Mouse (Mus musculus) induced T-regulatory cell, adult 2 months (primary cell): ENCODE data around the gene Gm13889.

Source experiments
- DNase-seq: peaks from one replicate; pipeline ENCODE4 v3.0.0-alpha.2; 2012; ENCODE audit warnings: low read depth

Gene Gm13889

DNA sequence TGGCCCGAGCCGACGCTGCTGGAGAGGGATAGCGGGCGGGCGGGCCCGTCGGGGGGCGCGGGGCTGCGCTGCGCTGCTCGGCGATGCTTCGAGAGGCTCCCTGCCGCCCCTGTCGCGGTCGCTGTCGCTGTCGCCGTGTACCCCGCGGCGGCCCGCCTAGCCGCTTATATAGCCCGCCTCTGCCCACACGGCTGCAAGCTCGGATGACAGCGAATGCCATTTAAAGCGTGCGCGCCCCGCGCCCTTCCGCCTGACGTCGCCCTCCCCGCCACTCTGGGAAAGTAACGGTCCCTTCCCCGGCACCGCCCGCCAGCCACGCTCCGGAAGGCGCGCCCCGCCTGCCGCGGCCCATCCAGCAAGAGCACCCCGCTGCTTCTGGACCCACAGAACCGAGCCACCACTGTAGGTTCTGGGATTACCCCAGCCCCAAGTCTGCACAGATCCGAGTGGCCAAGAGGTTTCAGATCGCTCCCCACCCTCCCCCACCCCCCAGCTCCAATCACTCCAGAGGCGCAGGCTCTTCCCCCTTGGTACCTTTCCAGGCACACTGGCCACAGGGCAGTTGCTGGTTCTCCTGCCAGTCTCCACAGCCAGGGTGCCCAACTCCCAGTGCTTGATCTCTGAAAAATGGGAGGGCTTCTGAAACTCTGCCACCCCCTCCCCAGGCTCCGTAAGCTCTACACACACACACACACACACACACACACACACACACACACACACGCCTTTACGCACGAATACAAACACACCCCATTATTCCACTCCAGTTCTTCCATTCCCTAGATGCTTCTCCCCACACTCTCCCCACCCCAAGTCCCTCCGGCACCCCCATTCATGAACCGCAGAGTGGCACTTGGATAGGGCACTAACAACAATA is at the start of gene Gm13889:
Gm13889 (minus strand) TSS at position 294 of the 877 bp plus-strand sequence.
- DNase-seq: peak; percentile 32

DNA sequence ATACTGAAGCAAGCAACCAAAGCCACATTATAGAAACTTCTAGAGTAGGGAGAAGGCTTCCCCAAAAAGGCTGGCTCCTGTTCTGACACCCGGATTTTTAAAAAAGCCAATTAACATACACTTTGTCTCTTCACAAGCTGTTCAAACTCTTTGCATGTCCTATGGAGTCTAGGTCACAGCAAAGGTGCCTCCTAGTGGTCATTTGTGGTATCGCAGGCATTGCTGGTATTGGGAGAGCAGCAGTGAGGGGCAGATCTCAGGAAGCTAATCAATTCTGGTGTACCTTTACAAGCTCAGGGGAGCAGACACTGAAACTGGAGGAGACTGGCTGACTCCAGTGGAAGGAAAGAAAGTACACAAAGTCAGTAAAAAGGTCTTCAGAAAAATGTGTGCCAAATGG is 45.3 kb upstream of the Gm13889 start:
- peak; percentile 87 for DNase-seq

GRCm38 (mm10) chr2:94001918-94002317 is 44.9 kb upstream of the Gm13889 start:
- no peak for DNase-seq

- no peak for DNase-seq
These were observed 44.4 kb upstream of the Gm13889 start for GRCm38 (mm10) chr2:94001411-94001810.

GRCm38 (mm10) chr2:93996254-93996653 is 39.3 kb upstream of the Gm13889 start, which contains the start of gene Gm27027:
Gm27027 (minus strand) TSS chr2:93996354.
- DNase-seq: no peak

- no peak for DNase-seq
These were observed 35.8 kb upstream of the Gm13889 start for GRCm38 (mm10) chr2:93992810-93993209.

- DNase-seq: no peak
These were observed 35.3 kb upstream of the Gm13889 start for GRCm38 (mm10) chr2:93992259-93992658.

DNA sequence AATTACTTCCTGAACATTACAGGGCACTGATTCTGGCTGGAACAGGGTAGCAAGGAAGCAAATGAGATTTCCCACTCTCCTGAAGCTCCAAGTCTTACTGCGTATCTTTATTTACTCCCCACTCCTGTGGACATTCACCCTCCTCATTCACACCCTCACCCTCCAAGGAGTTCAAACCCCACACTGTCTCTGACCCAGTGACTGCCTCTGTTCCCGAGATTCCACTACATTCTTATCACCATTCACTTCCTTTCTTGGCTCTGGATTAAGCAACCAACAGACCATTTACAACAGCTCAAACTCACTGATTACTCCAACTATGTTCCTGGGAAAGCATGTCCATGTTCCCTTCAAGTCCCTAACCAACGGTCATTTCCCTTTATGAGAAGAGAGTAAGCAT is 34.3 kb upstream of the Gm13889 start:
- DNase-seq: no peak

GRCm38 (mm10) chr2:93988440-93988839 is 31.4 kb upstream of the Gm13889 start:
- DNase-seq: no peak

- no peak for DNase-seq
These were observed 25.6 kb upstream of the Gm13889 start for GRCm38 (mm10) chr2:93982457-93983235.

- no peak for DNase-seq
These were observed 22.5 kb upstream of the Gm13889 start for GRCm38 (mm10) chr2:93979249-93980120.

- DNase-seq: peak; percentile 69
These were observed 19.6 kb upstream of the Gm13889 start for GRCm38 (mm10) chr2:93976436-93977252.

- no peak for DNase-seq
These were observed 18.8 kb upstream of the Gm13889 start for GRCm38 (mm10) chr2:93975526-93976435.

- DNase-seq: no peak
These were observed 18.0 kb upstream of the Gm13889 start for GRCm38 (mm10) chr2:93975041-93975440.

- no peak for DNase-seq
These were observed 14.6 kb upstream of the Gm13889 start for GRCm38 (mm10) chr2:93971647-93972046.

- no peak for DNase-seq
These were observed 7.6 kb upstream of the Gm13889 start for GRCm38 (mm10) chr2:93964494-93965160.

DNA sequence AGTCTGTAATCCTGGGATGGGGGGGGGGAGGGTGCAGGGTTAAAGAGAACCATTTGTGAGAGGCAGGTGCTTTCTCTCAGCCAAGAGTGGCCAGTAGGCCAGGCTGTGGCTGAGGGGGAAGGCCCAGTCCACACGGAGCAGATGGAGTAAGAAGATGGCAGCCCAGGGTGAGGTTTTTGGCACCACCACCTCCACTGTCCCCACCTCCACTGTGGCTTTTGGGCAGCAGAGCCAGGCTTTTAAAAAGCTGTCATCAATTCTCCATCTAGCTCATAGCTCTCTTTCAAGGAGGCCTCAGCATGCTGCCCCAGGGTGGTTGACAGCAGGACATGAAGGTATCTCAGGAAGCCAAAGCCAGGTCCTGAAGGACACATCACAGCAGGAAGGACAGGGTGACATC is 6.8 kb upstream of the Gm13889 start:
- no peak for DNase-seq

- no peak for DNase-seq
These were observed 4.7 kb upstream of the Gm13889 start for GRCm38 (mm10) chr2:93961716-93962115.

- DNase-seq: no peak
These were observed 2.3 kb upstream of the Gm13889 start for GRCm38 (mm10) chr2:93959346-93959745.
